Mouse (Mus musculus): ENCODE results near the gene Hsd3b1. TPM values are rescaled to one million over a fixed set of nuclear protein-coding genes. Genes with fewer than 3 reads are reported as not detected.

Gene Hsd3b1
- total and polyA plus RNA-seq, 3 experiments: 0.04 TPM; not detected in 2

DNA sequence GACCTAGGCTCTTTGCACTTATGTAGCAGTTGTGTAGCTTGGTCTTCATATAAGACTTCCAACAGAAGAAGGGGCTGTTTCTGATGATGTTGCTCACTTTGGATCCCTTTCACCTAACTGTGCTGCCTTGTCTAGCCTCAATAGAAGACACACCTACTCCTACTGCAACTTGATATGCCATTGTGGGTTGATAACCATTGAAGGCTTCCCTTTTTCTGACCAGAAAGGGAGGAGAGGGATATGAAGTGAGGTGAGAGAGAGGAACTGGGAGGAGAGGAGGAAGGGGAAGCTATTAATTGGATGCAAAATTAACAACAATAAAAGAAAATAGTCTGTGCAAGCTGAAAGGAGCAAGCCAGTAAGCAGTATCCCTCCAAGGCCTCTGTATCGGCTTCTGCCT lies 3.2 kb upstream of the Hsd3b1 start:
- DNase-seq (ENCODE audit: low read depth, low spot score): peak; percentile 79
- H3K9ac ChIP-seq (ENCODE audit: control insufficient read depth, low read depth, low read length, poor library complexity, severe bottlenecking): no peak overlapping the region
- no peaks in the 10 kb centered on the region for H3K27me3 ChIP-seq (ENCODE audit: control insufficient read depth in 1 of 2, insufficient read depth in 2 of 2, low read length in 2 of 2)
- no peak overlapping the region for H3K27ac ChIP-seq (ENCODE audit: control insufficient read depth, low read depth, low read length)
- H3K4me3 ChIP-seq (ENCODE audit: control insufficient read depth in 1 of 2, insufficient read depth in 1 of 2, low read depth in 2 of 2, low read length in 2 of 2): no peak overlapping the region
- peak; percentile 52 to 66; a peak in 3 of 4 replicates for TF ChIP-seq EP300 (IDR thresholded peaks at IDR 0.05; ENCODE audit: low read depth in 1 of 2, low read length in 2 of 2)
- TF ChIP-seq GATA1 (IDR thresholded peaks at IDR 0.05; ENCODE audit: low read depth, low read length): peak; percentile 52; the same call in 1 of the 2 replicates
- no peak for TF ChIP-seq CTCF (IDR thresholded peaks at IDR 0.05 in 2 of 3, conservative IDR thresholded peaks at IDR 0.05 in 1 of 3; ENCODE audit: control insufficient read depth in 1 of 3, insufficient read depth in 1 of 3, low read depth in 2 of 3, low read length in 3 of 3, poor library complexity in 1 of 3, severe bottlenecking in 1 of 3)
- no peak for TF ChIP-seq E2F4 (IDR thresholded peaks at IDR 0.05; ENCODE audit: borderline replicate concordance, low read depth, low read length)
- peak; percentile 54; the same call in 1 of the 2 replicates for TF ChIP-seq MXI1 (IDR thresholded peaks at IDR 0.05; ENCODE audit: low read depth, low read length)
- 0 out of 2 replicates have a peak, but pooled peaks have one; percentile 14 for TF ChIP-seq RCOR1 (IDR thresholded peaks at IDR 0.05; ENCODE audit: low read depth, low read length)
- no peaks in the 10 kb centered on the region for H3K9me3 ChIP-seq (replicated peaks; ENCODE audit: insufficient read depth, low read length)
- H3K79me2 ChIP-seq (ENCODE audit: control insufficient read depth, insufficient read depth, low read length, poor library complexity): no peaks in the 10 kb centered on the region
- H3K36me3 ChIP-seq (ENCODE audit: control insufficient read depth in 1 of 2, insufficient read depth in 2 of 2, low read length in 2 of 2): peaks cover 0 to 4% of the 10 kb centered on the region in 2 experiments; a peak in 2 of 4 replicates
- peaks cover 0 to 8% of the 10 kb centered on the region in 2 experiments; a peak in 3 of 4 replicates for H3K4me1 ChIP-seq (ENCODE audit: control insufficient read depth in 1 of 2, insufficient read depth in 2 of 2, low read length in 2 of 2)

DNA sequence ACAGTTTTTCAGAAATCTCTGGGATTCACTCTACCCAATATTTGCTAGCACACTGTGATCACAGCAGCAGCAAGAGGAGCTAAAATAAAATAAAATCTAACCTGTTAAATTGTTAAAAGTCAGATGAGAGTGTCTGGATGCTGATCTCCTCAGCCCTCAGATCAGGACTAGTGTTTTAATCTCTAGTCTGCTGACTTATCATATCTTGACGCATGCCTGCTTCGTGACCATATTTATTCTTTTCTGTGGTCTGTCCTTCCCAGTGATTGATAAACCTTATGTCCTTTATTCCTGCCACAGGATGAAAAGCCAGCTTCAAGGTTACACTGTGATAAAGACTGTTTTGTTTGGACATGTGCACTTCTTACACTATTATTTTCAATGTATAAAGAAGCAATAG lies 1.5 kb downstream of the Hsd3b1 start:
- TF ChIP-seq SIN3A (IDR thresholded peaks at IDR 0.05; ENCODE audit: low read length) (no peak), GATA1 (IDR thresholded peaks at IDR 0.05; ENCODE audit: low read depth, low read length) (0 out of 2 replicates have a peak, but pooled peaks have one; percentile 19)
- Histone ChIP-seq H3K79me2 (ENCODE audit: control insufficient read depth, insufficient read depth, low read length, poor library complexity) (no peaks in the 10 kb centered on the region), H3K9ac (ENCODE audit: control insufficient read depth, low read depth, low read length, poor library complexity, severe bottlenecking) (no peak overlapping the region), H3K36me3 (ENCODE audit: control insufficient read depth in 1 of 2, insufficient read depth in 2 of 2, low read length in 2 of 2) (peaks cover 0 to 12% of the 10 kb centered on the region in 2 experiments; a peak in 2 of 4 replicates), H3K4me3 (ENCODE audit: control insufficient read depth in 1 of 2, insufficient read depth in 1 of 2, low read depth in 2 of 2, low read length in 2 of 2) (no peak overlapping the region), H3K4me1 (ENCODE audit: control insufficient read depth in 1 of 2, insufficient read depth in 2 of 2, low read length in 2 of 2) (peaks cover 0 to 22% of the 10 kb centered on the region in 2 experiments), H3K27me3 (ENCODE audit: control insufficient read depth in 1 of 2, insufficient read depth in 2 of 2, low read length in 2 of 2) (no peaks in the 10 kb centered on the region), H3K9me3 (replicated peaks; ENCODE audit: insufficient read depth, low read length) (no peaks in the 10 kb centered on the region), H3K27ac (ENCODE audit: control insufficient read depth, low read depth, low read length) (no peak overlapping the region)
- no peak for DNase-seq (ENCODE audit: low read depth, low spot score)

DNA sequence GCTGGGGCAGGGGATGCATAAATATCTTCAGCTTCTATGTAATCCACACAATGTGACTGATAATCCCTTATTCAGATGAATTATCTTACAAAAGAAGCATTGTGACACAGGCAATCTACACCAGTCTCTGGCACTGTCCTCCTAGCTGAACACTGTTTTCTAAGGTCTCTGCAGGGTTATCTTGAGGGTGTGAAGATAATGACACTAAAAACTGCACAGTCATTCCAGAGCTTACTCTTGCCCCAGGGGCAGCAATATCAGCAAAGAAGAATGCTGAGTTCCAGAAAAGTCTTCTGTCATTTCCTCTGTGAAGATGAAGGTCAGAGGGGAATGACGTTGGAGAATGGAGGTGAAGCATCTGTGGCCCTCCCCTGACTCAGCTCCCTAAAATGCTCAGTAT lies 2.7 kb downstream of the Hsd3b1 start:
- 0 out of 2 replicates have a peak, but pooled peaks have one; percentile 17 for TF ChIP-seq RCOR1 (IDR thresholded peaks at IDR 0.05; ENCODE audit: low read depth, low read length)
- TF ChIP-seq ZNF384 (IDR thresholded peaks at IDR 0.05; ENCODE audit: low read depth, low read length): no peak
- TF ChIP-seq NELFE (IDR thresholded peaks at IDR 0.05; ENCODE audit: low read depth, low read length): no peak
- peak; percentile 76 for TF ChIP-seq ETS1 (IDR thresholded peaks at IDR 0.05; ENCODE audit: low read depth, low read length)
- TF ChIP-seq GATA1 (IDR thresholded peaks at IDR 0.05; ENCODE audit: low read depth, low read length): peak; percentile 63
- TF ChIP-seq TAL1 (IDR thresholded peaks at IDR 0.05; ENCODE audit: low read length): no peak
- TF ChIP-seq EP300 (IDR thresholded peaks at IDR 0.05; ENCODE audit: low read depth in 1 of 2, low read length in 2 of 2): peak; percentile 43 to 70
- TF ChIP-seq NRF1 (IDR thresholded peaks at IDR 0.05; ENCODE audit: insufficient read depth, low read depth, low read length, poor library complexity, severe bottlenecking): no peak
- TF ChIP-seq HCFC1 (IDR thresholded peaks at IDR 0.05; ENCODE audit: low read depth, low read length): no peak
- TF ChIP-seq KAT2A (conservative IDR thresholded peaks at IDR 0.05; ENCODE audit: low read depth, low read length): no peak
- Histone ChIP-seq H3K27ac (ENCODE audit: control insufficient read depth, low read depth, low read length) (0 out of 2 replicates have a peak overlapping the region, but pooled peaks have one; percentile 27), H3K9me3 (replicated peaks; ENCODE audit: insufficient read depth, low read length) (no peaks in the 10 kb centered on the region), H3K27me3 (ENCODE audit: control insufficient read depth in 1 of 2, insufficient read depth in 2 of 2, low read length in 2 of 2) (no peaks in the 10 kb centered on the region), H3K36me3 (ENCODE audit: control insufficient read depth in 1 of 2, insufficient read depth in 2 of 2, low read length in 2 of 2) (peaks cover 0 to 12% of the 10 kb centered on the region in 2 experiments; a peak in 2 of 4 replicates), H3K79me2 (ENCODE audit: control insufficient read depth, insufficient read depth, low read length, poor library complexity) (no peaks in the 10 kb centered on the region), H3K4me1 (ENCODE audit: control insufficient read depth in 1 of 2, insufficient read depth in 2 of 2, low read length in 2 of 2) (peaks cover 0 to 14% of the 10 kb centered on the region in 2 experiments), H3K4me3 (ENCODE audit: control insufficient read depth in 1 of 2, insufficient read depth in 1 of 2, low read depth in 2 of 2, low read length in 2 of 2) (no peak overlapping the region), H3K9ac (ENCODE audit: control insufficient read depth, low read depth, low read length, poor library complexity, severe bottlenecking) (no peak overlapping the region)
- DNase-seq (ENCODE audit: low read depth, low spot score): peak; percentile 57
